Mouse (Mus musculus): ENCODE measurements at regions not wholly inside any gene's neighbourhood (a gene's known extent, or its start where the extent isn't known, plus 50 kb on each side); places are given as distances from the start of the nearest gene placed in this dataset.

DNA sequence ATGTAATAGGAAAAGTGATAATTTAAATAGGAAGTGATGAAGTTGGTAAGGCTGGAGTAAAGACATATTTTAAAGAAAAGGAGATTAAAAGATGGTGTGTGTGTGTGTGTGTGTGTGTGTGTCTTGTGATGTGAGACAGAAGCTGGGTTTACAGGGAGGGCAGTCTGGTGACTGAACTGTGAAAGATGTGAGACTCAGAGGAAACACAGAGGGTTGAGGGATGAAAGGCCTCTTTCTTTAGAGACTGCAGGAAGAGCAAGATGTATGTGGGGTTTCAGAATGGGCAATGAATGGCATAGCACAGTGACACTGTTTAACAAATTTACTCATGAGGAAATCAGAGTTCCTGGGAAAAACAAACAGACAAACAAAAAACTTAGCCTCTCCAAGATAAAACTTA, 549.2 kb downstream of the Etv1 start:
- Histone ChIP-seq H3K4me3 (ENCODE audit: insufficient read depth in 1 of 2, low read depth in 2 of 2, low read length in 2 of 2) (no peak overlapping the region), H3K27me3 (ENCODE audit: control insufficient read depth, insufficient read depth, low read length) (no peaks in the 10 kb centered on the region), H3K9ac (replicated peaks) (no peak overlapping the region), H3K9me3 (ENCODE audit: control insufficient read depth, low read length) (no peaks in the 10 kb centered on the region), H3K4me1 (replicated peaks; ENCODE audit: control insufficient read depth in 2 of 2, insufficient read depth in 2 of 2, low read length in 1 of 2) (no peaks in the 10 kb centered on the region), H3K36me3 (replicated peaks; ENCODE audit: control insufficient read depth, insufficient read depth, low read depth) (no peaks in the 10 kb centered on the region), H3K4me2 (ENCODE audit: low read depth) (no peak overlapping the region), H3K27ac (no peak overlapping the region)
- TF ChIP-seq EP300 (IDR thresholded peaks at IDR 0.05; ENCODE audit: low read depth) (no peak), CTCF (IDR thresholded peaks at IDR 0.05; ENCODE audit: low read depth) (no peak)
- DNase-seq (ENCODE audit: low read depth in 3 of 3, low spot score in 3 of 3) (no peak), ATAC-seq (ENCODE audit: insufficient read depth) (no peak)

DNA sequence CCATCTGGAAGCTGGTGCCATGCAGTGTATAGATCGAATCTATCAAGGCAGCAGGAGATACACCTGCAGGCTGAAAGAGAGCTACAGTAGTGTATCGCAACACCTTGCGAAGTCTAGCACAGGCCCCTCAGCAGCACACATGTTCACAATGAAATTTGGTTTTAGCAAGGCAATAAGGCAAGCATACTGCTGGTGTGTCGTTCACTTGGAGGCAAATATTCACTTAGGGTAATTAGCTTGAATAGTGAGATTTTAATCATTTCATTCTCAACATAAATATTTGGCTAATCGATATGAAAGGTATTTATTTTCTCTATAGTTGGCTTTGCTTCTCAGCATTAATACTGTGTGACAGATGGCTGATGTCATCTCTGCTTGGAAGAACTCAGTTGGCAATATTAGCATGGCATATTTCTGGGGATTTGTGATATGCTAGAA, 559.9 kb downstream of the Etv1 start:
- H3K4me2 ChIP-seq (ENCODE audit: low read depth) = no peak overlapping the region
- 69% methylated on average over 5 of the region's 5 CpGs for WGBS (ENCODE audit: insufficient replicate concordance)

DNA sequence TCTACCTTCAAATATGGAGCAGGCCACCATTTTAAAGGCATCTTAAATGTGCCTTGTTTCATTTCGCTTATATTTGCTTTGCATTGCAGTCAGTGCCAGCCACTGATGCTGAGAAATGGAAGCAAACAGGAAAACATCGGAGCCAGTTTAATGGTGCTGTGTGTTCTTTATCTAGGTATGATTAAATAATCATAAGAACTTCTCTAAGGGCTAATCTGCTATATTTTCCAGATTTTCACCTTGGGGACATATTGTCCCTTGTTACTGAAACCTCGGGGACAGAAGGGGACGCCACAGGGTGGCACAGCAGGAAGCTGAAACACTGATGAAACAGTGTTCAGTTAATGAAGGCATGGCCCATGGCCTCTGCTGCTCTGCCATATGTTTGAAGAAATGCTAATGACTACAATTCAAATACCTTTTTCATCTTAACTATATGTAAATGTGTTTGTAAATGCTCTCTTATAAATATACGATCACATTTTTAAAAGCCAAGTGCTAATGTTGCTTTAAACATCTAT, 562.6 kb downstream of the Etv1 start:
- Histone ChIP-seq H3K9me3 (ENCODE audit: control insufficient read depth, low read length) (no peaks in the 10 kb centered on the region), H3K4me3 (ENCODE audit: insufficient read depth in 1 of 2, low read depth in 2 of 2, low read length in 2 of 2) (no peak overlapping the region), H3K36me3 (replicated peaks; ENCODE audit: control insufficient read depth, insufficient read depth, low read depth) (no peaks in the 10 kb centered on the region), H3K27ac (no peak overlapping the region), H3K9ac (replicated peaks) (no peak overlapping the region), H3K4me2 (ENCODE audit: low read depth) (no peak overlapping the region), H3K27me3 (ENCODE audit: control insufficient read depth, insufficient read depth, low read length) (no peaks in the 10 kb centered on the region), H3K4me1 (replicated peaks; ENCODE audit: control insufficient read depth in 2 of 2, insufficient read depth in 2 of 2, low read length in 1 of 2) (no peaks in the 10 kb centered on the region)
- WGBS (ENCODE audit: insufficient replicate concordance) = 60% methylated on average over 5 of the region's 5 CpGs
- ATAC-seq (ENCODE audit: insufficient read depth) = no peak
- no peak for DNase-seq (ENCODE audit: low read depth in 3 of 3, low spot score in 3 of 3)
- no peak for TF ChIP-seq EP300 (IDR thresholded peaks at IDR 0.05; ENCODE audit: low read depth)
- no peak for TF ChIP-seq CTCF (IDR thresholded peaks at IDR 0.05; ENCODE audit: low read depth)

More for the DNA sequence above, 559.9 kb downstream of the Etv1 start:
- TF ChIP-seq CTCF (IDR thresholded peaks at IDR 0.05; ENCODE audit: low read depth) (no peak), EP300 (IDR thresholded peaks at IDR 0.05; ENCODE audit: low read depth) (no peak)
- no peaks in the 10 kb centered on the region for H3K36me3 ChIP-seq (replicated peaks; ENCODE audit: control insufficient read depth, insufficient read depth, low read depth)
- no peak for ATAC-seq (ENCODE audit: insufficient read depth)
- no peaks in the 10 kb centered on the region for H3K9me3 ChIP-seq (ENCODE audit: control insufficient read depth, low read length)
- no peak for DNase-seq (ENCODE audit: low read depth in 3 of 3, low spot score in 3 of 3)
- no peaks in the 10 kb centered on the region for H3K4me1 ChIP-seq (replicated peaks; ENCODE audit: control insufficient read depth in 2 of 2, insufficient read depth in 2 of 2, low read length in 1 of 2)
- H3K9ac ChIP-seq (replicated peaks) = no peak overlapping the region
- no peaks in the 10 kb centered on the region for H3K27me3 ChIP-seq (ENCODE audit: control insufficient read depth, insufficient read depth, low read length)
- no peak overlapping the region for H3K27ac ChIP-seq
- no peak overlapping the region for H3K4me3 ChIP-seq (ENCODE audit: insufficient read depth in 1 of 2, low read depth in 2 of 2, low read length in 2 of 2)

GRCm38 (mm10) chr12:39342327-39342726, 563.1 kb downstream of the Etv1 start:
- WGBS (ENCODE audit: insufficient replicate concordance) = 69% methylated on average over 9 of the region's 9 CpGs
- no peak for ATAC-seq (ENCODE audit: insufficient read depth)

DNA sequence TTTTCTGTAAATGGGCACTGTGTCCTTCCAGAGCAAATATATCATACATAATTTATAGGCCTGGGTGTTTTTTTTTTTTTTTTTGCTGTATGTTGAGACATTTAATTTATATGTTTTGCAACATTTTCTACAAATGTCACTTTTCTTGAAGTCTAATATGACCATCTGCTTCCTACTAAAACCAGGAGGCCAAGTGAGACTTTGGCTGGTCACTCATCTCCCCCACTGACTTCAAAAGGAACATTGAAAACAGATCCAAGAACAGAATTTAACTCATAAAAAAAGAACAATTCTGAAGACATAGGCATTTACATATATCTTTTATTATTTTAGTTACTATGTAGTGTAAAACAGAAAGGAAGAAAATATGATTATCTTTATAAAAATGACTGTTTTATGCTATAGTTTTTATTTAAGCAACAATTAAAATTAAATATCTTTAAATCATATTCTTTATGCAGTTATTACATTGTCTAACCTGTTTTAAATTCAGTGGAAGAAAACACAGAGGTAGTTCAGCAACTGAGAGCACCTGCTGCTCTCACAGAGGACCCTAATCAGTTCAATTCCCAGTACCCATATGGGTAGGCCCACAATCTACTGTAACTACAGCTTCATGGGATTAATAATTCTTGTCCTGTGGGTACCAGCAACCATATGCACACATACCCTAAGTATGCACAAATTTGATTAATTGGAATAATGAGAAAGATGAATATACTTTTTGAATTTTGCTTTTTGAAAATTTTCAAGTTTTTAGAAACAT, 592.5 kb downstream of the Etv1 start:
- ATAC-seq (ENCODE audit: insufficient read depth) (no peak), DNase-seq (ENCODE audit: low read depth in 3 of 3, low spot score in 3 of 3) (no peak)
- Histone ChIP-seq H3K36me3 (replicated peaks; ENCODE audit: control insufficient read depth, insufficient read depth, low read depth) (no peaks in the 10 kb centered on the region), H3K9me3 (ENCODE audit: control insufficient read depth, low read length) (no peaks in the 10 kb centered on the region), H3K27ac (no peak overlapping the region), H3K4me1 (replicated peaks; ENCODE audit: control insufficient read depth in 2 of 2, insufficient read depth in 2 of 2, low read length in 1 of 2) (no peaks in the 10 kb centered on the region), H3K9ac (replicated peaks) (no peak overlapping the region), H3K4me3 (ENCODE audit: insufficient read depth in 1 of 2, low read depth in 2 of 2, low read length in 2 of 2) (no peak overlapping the region), H3K27me3 (ENCODE audit: control insufficient read depth, insufficient read depth, low read length) (no peaks in the 10 kb centered on the region), H3K4me2 (ENCODE audit: low read depth) (no peak overlapping the region)
- TF ChIP-seq CTCF (IDR thresholded peaks at IDR 0.05; ENCODE audit: low read depth) (no peak), EP300 (IDR thresholded peaks at IDR 0.05; ENCODE audit: low read depth) (no peak)

More at GRCm38 (mm10) chr12:39342327-39342726, 563.1 kb downstream of the Etv1 start:
- no peak for TF ChIP-seq CTCF (IDR thresholded peaks at IDR 0.05; ENCODE audit: low read depth)
- no peak for TF ChIP-seq EP300 (IDR thresholded peaks at IDR 0.05; ENCODE audit: low read depth)
- Histone ChIP-seq H3K27ac (no peak overlapping the region), H3K4me1 (replicated peaks; ENCODE audit: control insufficient read depth in 2 of 2, insufficient read depth in 2 of 2, low read length in 1 of 2) (no peaks in the 10 kb centered on the region), H3K4me2 (ENCODE audit: low read depth) (no peak overlapping the region), H3K4me3 (ENCODE audit: insufficient read depth in 1 of 2, low read depth in 2 of 2, low read length in 2 of 2) (no peak overlapping the region), H3K9ac (replicated peaks) (no peak overlapping the region), H3K36me3 (replicated peaks; ENCODE audit: control insufficient read depth, insufficient read depth, low read depth) (no peaks in the 10 kb centered on the region), H3K27me3 (ENCODE audit: control insufficient read depth, insufficient read depth, low read length) (no peaks in the 10 kb centered on the region), H3K9me3 (ENCODE audit: control insufficient read depth, low read length) (no peaks in the 10 kb centered on the region)
- no peak for DNase-seq (ENCODE audit: low read depth in 3 of 3, low spot score in 3 of 3)

All from liver, embryonic 14.5 days (tissue).